Mouse (Mus musculus) forebrain, embryonic 12.5 days (tissue): ENCODE measurements around the gene Tenm2. TPM values are rescaled to one million over a fixed set of nuclear protein-coding genes. Genes with fewer than 3 reads are reported as not detected.

Experiments used
- ATAC-seq: fragments of 200-750 bp; cut with Nextera tagmentation; 2 replicates; pipeline ENCODE4 v1.8.0; 2017; ENCODE audit warnings: moderate TSS enrichment; ENCODE audit not compliant: low FRiP score
- H3K27ac ChIP-seq: fragments of 300-500 bp; sonication (generic); 2 replicates; pipeline ENCODE4 v1.5.1; 2016; ENCODE audit warnings: mild to moderate bottlenecking
- H3K27me3 ChIP-seq: fragments of 300-500 bp; sonication (generic); 2 replicates; pipeline ENCODE4 v1.6.1; 2016; ENCODE audit warnings: mild to moderate bottlenecking
- H3K36me3 ChIP-seq: fragments of 300-500 bp; sonication (generic); replicated peaks from 2 replicates; pipeline ENCODE4 v1.6.1; 2016; ENCODE audit warnings: mild to moderate bottlenecking
- H3K4me1 ChIP-seq: fragments of 300-500 bp; sonication (generic); 2 replicates; pipeline ENCODE4 v1.6.1; 2016
- H3K4me2 ChIP-seq: fragments of 300-500 bp; sonication (generic); 2 replicates; pipeline ENCODE4 v1.6.1; 2016; ENCODE audit warnings: mild to moderate bottlenecking, moderate library complexity
- H3K4me3 ChIP-seq: fragments of 300-500 bp; sonication (generic); replicated peaks from 2 replicates; pipeline ENCODE4 v1.5.1; 2016; ENCODE audit warnings: mild to moderate bottlenecking
- H3K9ac ChIP-seq: fragments of 300-500 bp; sonication (generic); 2 replicates; pipeline ENCODE4 v1.6.1; 2016; ENCODE audit warnings: mild to moderate bottlenecking
- H3K9me3 ChIP-seq: fragments of 300-500 bp; sonication (generic); 2 replicates; pipeline ENCODE4 v1.6.1; 2016
- WGBS: fragments of 180-500 bp; shearing (Covaris S2); methylation state at CpG from one replicate; pipeline ENCODE4 v1.1.7; 2016; 5-methylcytosine and 5-hydroxymethylcytosine counted together
- polyA plus RNA-seq: library from polyadenylated mRNA; unstranded; fragments of >200 nt; fragmentation: Nextera tagmentation; extraction: Ambion mirVana; gene quantifications from 2 replicates; pipeline ENCODE4 v1.2.1, GENCODE M21; 2016

Tenm2 gene
- polyA plus RNA-seq, 1 experiment from 2014 or later, result 10.9 TPM

- ATAC-seq, result peak; percentile 23; the same call in 1 of the 2 replicates
- no peak overlapping the region for H3K4me3 ChIP-seq
- peak overlapping the region; percentile 38; the same call in 1 of the 2 replicates for H3K27ac ChIP-seq
- no peaks in the 10 kb centered on the region for H3K27me3 ChIP-seq
- H3K4me2 ChIP-seq, result peak overlapping the region; percentile 8; the same call in 1 of the 2 replicates
- H3K9me3 ChIP-seq, result no peaks in the 10 kb centered on the region
- no peak overlapping the region for H3K9ac ChIP-seq
- H3K36me3 ChIP-seq, result no peaks in the 10 kb centered on the region
- peaks cover 23% of the 10 kb centered on the region for H3K4me1 ChIP-seq
- 69% methylated on average over 17 of the region's 17 CpGs for WGBS
Observed at GRCm38 (mm10) chr11:36264776-36265466, 970.8 kb downstream of the Tenm2 start.

- Histone ChIP-seq H3K9ac (no peak overlapping the region), H3K27ac (no peak overlapping the region), H3K27me3 (no peaks in the 10 kb centered on the region), H3K4me1 (peaks cover 26% of the 10 kb centered on the region), H3K4me2 (no peak overlapping the region), H3K4me3 (no peak overlapping the region), H3K36me3 (no peaks in the 10 kb centered on the region), H3K9me3 (no peaks in the 10 kb centered on the region)
- no peak for ATAC-seq
- 58% methylated on average over 10 of the region's 10 CpGs for WGBS
Observed at GRCm38 (mm10) chr11:36263840-36264239, 971.9 kb downstream of the Tenm2 start.

- WGBS, result 62% methylated on average over 5 of the region's 5 CpGs
- Histone ChIP-seq H3K4me1 (peaks cover 5% of the 10 kb centered on the region; the same call in 1 of the 2 replicates), H3K27ac (no peak overlapping the region), H3K9ac (no peak overlapping the region), H3K4me3 (no peak overlapping the region), H3K9me3 (no peaks in the 10 kb centered on the region), H3K4me2 (no peak overlapping the region), H3K36me3 (no peaks in the 10 kb centered on the region), H3K27me3 (no peaks in the 10 kb centered on the region)
- no peak for ATAC-seq
Observed at GRCm38 (mm10) chr11:36257187-36257586, 978.6 kb downstream of the Tenm2 start.

- WGBS, result 78% methylated on average over 5 of the region's 5 CpGs
- ATAC-seq, result no peak
- Histone ChIP-seq H3K27me3 (no peaks in the 10 kb centered on the region), H3K36me3 (no peaks in the 10 kb centered on the region), H3K9ac (no peak overlapping the region), H3K4me2 (no peak overlapping the region), H3K4me1 (peaks cover 5% of the 10 kb centered on the region; the same call in 1 of the 2 replicates), H3K4me3 (no peak overlapping the region), H3K9me3 (no peaks in the 10 kb centered on the region), H3K27ac (no peak overlapping the region)
Observed at GRCm38 (mm10) chr11:36256747-36257146, 979.0 kb downstream of the Tenm2 start.

GRCm38 (mm10) chr11:36254019-36254418, 981.7 kb downstream of the Tenm2 start:
- no peak for ATAC-seq
- H3K27ac ChIP-seq, result no peak overlapping the region
- no peak overlapping the region for H3K4me3 ChIP-seq
- no peaks in the 10 kb centered on the region for H3K27me3 ChIP-seq
- H3K4me2 ChIP-seq, result no peak overlapping the region
- WGBS, result 88% methylated on average over 2 of the region's 2 CpGs
- no peak overlapping the region for H3K9ac ChIP-seq
- H3K36me3 ChIP-seq, result no peaks in the 10 kb centered on the region
- H3K9me3 ChIP-seq, result no peaks in the 10 kb centered on the region
- H3K4me1 ChIP-seq, result peaks cover 10% of the 10 kb centered on the region

- H3K36me3 ChIP-seq, result no peaks in the 10 kb centered on the region
- H3K9ac ChIP-seq, result no peak overlapping the region
- H3K4me1 ChIP-seq, result peaks cover 8% of the 10 kb centered on the region
- H3K4me2 ChIP-seq, result no peak overlapping the region
- 0 out of 2 replicates have a peak, but pooled peaks cover 6% of the 10 kb centered on the region for H3K27me3 ChIP-seq
- no peak overlapping the region for H3K27ac ChIP-seq
- 32% methylated on average over 7 of the region's 7 CpGs for WGBS
- no peak overlapping the region for H3K4me3 ChIP-seq
- no peak for ATAC-seq
- H3K9me3 ChIP-seq, result no peaks in the 10 kb centered on the region
Observed at GRCm38 (mm10) chr11:36250111-36250510, 985.7 kb downstream of the Tenm2 start.

GRCm38 (mm10) chr11:36246152-36246551, 989.6 kb downstream of the Tenm2 start:
- H3K36me3 ChIP-seq, result no peaks in the 10 kb centered on the region
- no peak overlapping the region for H3K27ac ChIP-seq
- H3K27me3 ChIP-seq, result 0 out of 2 replicates have a peak, but pooled peaks cover 6% of the 10 kb centered on the region
- no peaks in the 10 kb centered on the region for H3K9me3 ChIP-seq
- H3K4me3 ChIP-seq, result no peak overlapping the region
- ATAC-seq, result no peak
- no peak overlapping the region for H3K4me2 ChIP-seq
- 86% methylated on average over 3 of the region's 3 CpGs for WGBS
- peaks cover 18% of the 10 kb centered on the region for H3K4me1 ChIP-seq
- no peak overlapping the region for H3K9ac ChIP-seq

- ATAC-seq, result no peak
- Histone ChIP-seq H3K27ac (no peak overlapping the region), H3K9me3 (no peaks in the 10 kb centered on the region), H3K4me1 (peaks cover 12% of the 10 kb centered on the region), H3K27me3 (0 out of 2 replicates have a peak, but pooled peaks cover 6% of the 10 kb centered on the region), H3K9ac (no peak overlapping the region), H3K4me2 (no peak overlapping the region), H3K36me3 (no peaks in the 10 kb centered on the region), H3K4me3 (no peak overlapping the region)
- WGBS, result 86% methylated on average over 11 of the region's 11 CpGs
Observed at GRCm38 (mm10) chr11:36244491-36244882, 991.3 kb downstream of the Tenm2 start.

GRCm38 (mm10) chr11:36243747-36244490, 991.8 kb downstream of the Tenm2 start:
- Histone ChIP-seq H3K27ac (0 out of 2 replicates have a peak overlapping the region, but pooled peaks have one; percentile 27), H3K4me3 (no peak overlapping the region), H3K27me3 (0 out of 2 replicates have a peak, but pooled peaks cover 6% of the 10 kb centered on the region), H3K36me3 (no peaks in the 10 kb centered on the region), H3K9ac (no peak overlapping the region), H3K4me2 (no peak overlapping the region), H3K4me1 (peaks cover 12% of the 10 kb centered on the region), H3K9me3 (no peaks in the 10 kb centered on the region)
- no peak for ATAC-seq
- WGBS, result 77% methylated on average over 18 of the region's 18 CpGs

- peaks cover 9% of the 10 kb centered on the region for H3K4me1 ChIP-seq
- ATAC-seq, result no peak
- no peak overlapping the region for H3K4me3 ChIP-seq
- H3K9ac ChIP-seq, result no peak overlapping the region
- H3K4me2 ChIP-seq, result no peak overlapping the region
- WGBS, result 86% methylated on average over 9 of the region's 9 CpGs
- no peaks in the 10 kb centered on the region for H3K9me3 ChIP-seq
- no peak overlapping the region for H3K27ac ChIP-seq
- H3K27me3 ChIP-seq, result no peaks in the 10 kb centered on the region
- H3K36me3 ChIP-seq, result no peaks in the 10 kb centered on the region
Observed at GRCm38 (mm10) chr11:36238890-36239289, 996.9 kb downstream of the Tenm2 start.

GRCm38 (mm10) chr11:36228654-36229053, 1007.1 kb downstream of the Tenm2 start:
- WGBS, result 89% methylated on average over 11 of the region's 11 CpGs
- Histone ChIP-seq H3K27me3 (peaks cover 8% of the 10 kb centered on the region; the same call in 1 of the 2 replicates), H3K9ac (no peak overlapping the region), H3K36me3 (no peaks in the 10 kb centered on the region), H3K4me3 (no peak overlapping the region), H3K27ac (no peak overlapping the region), H3K4me2 (no peak overlapping the region), H3K9me3 (no peaks in the 10 kb centered on the region), H3K4me1 (peaks cover 15% of the 10 kb centered on the region)
- ATAC-seq, result 0 out of 2 replicates have a peak, but pooled peaks have one; percentile 37

- Histone ChIP-seq H3K4me1 (peaks cover 19% of the 10 kb centered on the region), H3K27me3 (peaks cover 8% of the 10 kb centered on the region; the same call in 1 of the 2 replicates), H3K9ac (no peak overlapping the region), H3K4me2 (no peak overlapping the region), H3K4me3 (no peak overlapping the region), H3K27ac (no peak overlapping the region), H3K9me3 (no peaks in the 10 kb centered on the region), H3K36me3 (no peaks in the 10 kb centered on the region)
- no peak for ATAC-seq
- WGBS, result 73% methylated on average over 6 of the region's 6 CpGs
Observed at GRCm38 (mm10) chr11:36228196-36228595, 1007.6 kb downstream of the Tenm2 start.
